Mouse (Mus musculus) CH12.LX (cell line): ENCODE data around the gene Fbxo39. TPM values are rescaled to one million over a fixed set of nuclear protein-coding genes. Genes with fewer than 3 reads are reported as not detected.

Experiments
- DNase-seq: peaks from one replicate; pipeline ENCODE4 v3.0.0-alpha.2; 2013; ENCODE audit errors: extremely low read depth
- H3K27ac ChIP-seq: 2 replicates; pipeline ENCODE4 v1.5.1; 2012; ENCODE audit warnings: low read depth, mild to moderate bottlenecking, control low read depth, moderate library complexity; ENCODE audit not compliant: insufficient read depth
- H3K27me3 ChIP-seq: replicated peaks from 2 replicates; pipeline ENCODE3; 2012; ENCODE audit warnings: inconsistent platforms
- H3K36me3 ChIP-seq, 2 experiments: replicated peaks in 1 of 2; 2 replicates each; pipeline versions ENCODE3 to v1.6.1; 2012; ENCODE audit warnings: inconsistent platforms in 1 of 2, low read length in 1 of 2, mild to moderate bottlenecking in 1 of 2, mixed read lengths in 1 of 2, moderate library complexity in 1 of 2; ENCODE audit not compliant: control insufficient read depth in 1 of 2, insufficient read depth in 1 of 2
- H3K4me1 ChIP-seq, 2 experiments: 2 replicates each; pipeline ENCODE4 v1.6.1; 2012; ENCODE audit warnings: inconsistent platforms in 1 of 2, moderate library complexity in 1 of 2; ENCODE audit not compliant: insufficient read depth in 2 of 2, control insufficient read depth in 1 of 2
- H3K4me2 ChIP-seq: 2 replicates; pipeline ENCODE4 v1.6.1; 2012; ENCODE audit warnings: low read depth, mild to moderate bottlenecking, control low read depth; ENCODE audit not compliant: poor library complexity, insufficient read depth, severe bottlenecking
- H3K4me3 ChIP-seq, 3 experiments: fragments of 150-350 bp in 1 of 3; sonication (generic) in 1 of 3; replicated peaks in 1 of 3; 2 replicates each; pipeline versions ENCODE3 to v1.5.1; 2011 to 2012; ENCODE audit warnings: low read depth in 2 of 3, low read length in 2 of 3, mild to moderate bottlenecking in 2 of 3, moderate library complexity in 2 of 3, control low read depth in 1 of 3, improper control_type of control experiment in 1 of 3, inconsistent platforms in 1 of 3, mixed read lengths in 1 of 3; ENCODE audit not compliant: poor library complexity in 1 of 3
- H3K79me2 ChIP-seq: replicated peaks from 2 replicates; pipeline ENCODE4 v1.6.1; 2012; ENCODE audit warnings: mild to moderate bottlenecking, moderate library complexity; ENCODE audit not compliant: control insufficient read depth, poor library complexity, insufficient read depth, severe bottlenecking; ENCODE audit errors: extremely low read depth
- H3K9ac ChIP-seq: 2 replicates; pipeline ENCODE4 v1.6.1; 2012; ENCODE audit warnings: low read depth, mild to moderate bottlenecking, control low read depth, moderate library complexity; ENCODE audit not compliant: insufficient read depth
- H3K9me3 ChIP-seq: replicated peaks from 2 replicates; pipeline ENCODE3; 2012; ENCODE audit warnings: low read length, inconsistent platforms, mixed read lengths
- BHLHE40 ChIP-seq: IDR thresholded peaks from 2 replicates; pipeline ENCODE4 v1.6.1; 2011; ENCODE audit warnings: mild to moderate bottlenecking, low read depth, low read length, improper control_type of control experiment
- CHD1 ChIP-seq: IDR thresholded peaks from 2 replicates; pipeline ENCODE4 v1.6.1; 2012; ENCODE audit warnings: low read depth, low read length, improper control_type of control experiment, inconsistent platforms
- CHD2 ChIP-seq: IDR thresholded peaks from 2 replicates; pipeline ENCODE4 v1.6.1; 2011; ENCODE audit warnings: low read length, improper control_type of control experiment
- ELF1 ChIP-seq: IDR thresholded peaks from 2 replicates; pipeline ENCODE4 v1.6.1; 2014; ENCODE audit warnings: low read depth, mild to moderate bottlenecking, inconsistent platforms, low read length, improper control_type of control experiment
- ETS1 ChIP-seq: conservative IDR thresholded peaks from 2 replicates; pipeline ENCODE4 v1.6.1; 2012; ENCODE audit warnings: low read depth, mild to moderate bottlenecking, inconsistent platforms, low read length, improper control_type of control experiment, moderate library complexity
- HCFC1 ChIP-seq: IDR thresholded peaks from 2 replicates; pipeline ENCODE4 v1.6.1; 2012; ENCODE audit warnings: low read depth, mild to moderate bottlenecking, inconsistent platforms, low read length, improper control_type of control experiment
- JUND ChIP-seq: conservative IDR thresholded peaks from 2 replicates; pipeline ENCODE4 v1.6.1; 2011; ENCODE audit warnings: low read depth, low read length, improper control_type of control experiment
- MAFK ChIP-seq: IDR thresholded peaks from 2 replicates; pipeline ENCODE4 v1.6.1; 2011; ENCODE audit warnings: low read length, improper control_type of control experiment; ENCODE audit not compliant: insufficient replicate concordance
- MXI1 ChIP-seq: IDR thresholded peaks from 2 replicates; pipeline ENCODE4 v1.6.1; 2011; ENCODE audit warnings: mild to moderate bottlenecking, low read depth, low read length, improper control_type of control experiment
- MYC ChIP-seq: IDR thresholded peaks from 2 replicates; pipeline ENCODE4 v1.6.1; 2011; ENCODE audit warnings: low read depth, mild to moderate bottlenecking, improper control_type of control experiment, low read length
- NRF1 ChIP-seq: IDR thresholded peaks from 2 replicates; pipeline ENCODE4 v1.6.1; 2014; ENCODE audit warnings: low read depth, mild to moderate bottlenecking, inconsistent platforms, low read length, improper control_type of control experiment, moderate library complexity
- POLR2A ChIP-seq: IDR thresholded peaks from 2 replicates; pipeline ENCODE4 v1.6.1; 2011; ENCODE audit warnings: low read depth, mild to moderate bottlenecking, improper control_type of control experiment, low read length
- USF1 ChIP-seq: IDR thresholded peaks from 2 replicates; pipeline ENCODE4 v1.6.1; 2014; ENCODE audit warnings: low read depth, mild to moderate bottlenecking, inconsistent platforms, low read length, improper control_type of control experiment
- ZKSCAN1 ChIP-seq: IDR thresholded peaks from 2 replicates; pipeline ENCODE4 v1.6.1; 2012; ENCODE audit warnings: low read depth, inconsistent platforms, low read length, improper control_type of control experiment, borderline replicate concordance
- ZMIZ1 ChIP-seq: IDR thresholded peaks from 2 replicates; pipeline ENCODE4 v1.6.1; 2012; ENCODE audit warnings: low read depth, mild to moderate bottlenecking, inconsistent platforms, low read length, improper control_type of control experiment
- dilution Hi-C: fragments of 300-500 bp; cut with MboI; formaldehyde crosslinking; loops from 2 replicates; pipeline ENCODE4 v1.14.3; 2020; ENCODE audit warnings: low sequenced_read_pairs; ENCODE audit not compliant: extremely low pct_unique_long_range_greater_than_20kb, extremely low pct_ligation_motif_present
- in situ Hi-C: fragments of 300-500 bp; cut with MboI; formaldehyde crosslinking; loops from 3 replicates; pipeline ENCODE4 v1.14.3; 2019; ENCODE audit warnings: low sequenced_read_pairs, low pct_ligation_motif_present, low pct_unique_long_range_greater_than_20kb, mixed read lengths
- polyA plus RNA-seq: library from polyadenylated mRNA; unstranded; fragments of >175 nt; gene quantifications from 2 replicates; pipeline ENCODE4 v1.2.1, GENCODE M21; 2012; ENCODE audit warnings: low read depth; ENCODE audit not compliant: insufficient read length
- total RNA-seq, 2 experiments: library from RNA; depleted of rRNA; stranded (reverse); fragments of 300-350 nt in 1 of 2; fragments of >200 nt in 1 of 2; gene quantifications; 2 replicates each; pipeline ENCODE4 v1.2.3; 2012 to 2014

The Fbxo39 gene
- total and polyA plus RNA-seq, 3 experiments = 0.13 TPM; not detected in 2

DNA sequence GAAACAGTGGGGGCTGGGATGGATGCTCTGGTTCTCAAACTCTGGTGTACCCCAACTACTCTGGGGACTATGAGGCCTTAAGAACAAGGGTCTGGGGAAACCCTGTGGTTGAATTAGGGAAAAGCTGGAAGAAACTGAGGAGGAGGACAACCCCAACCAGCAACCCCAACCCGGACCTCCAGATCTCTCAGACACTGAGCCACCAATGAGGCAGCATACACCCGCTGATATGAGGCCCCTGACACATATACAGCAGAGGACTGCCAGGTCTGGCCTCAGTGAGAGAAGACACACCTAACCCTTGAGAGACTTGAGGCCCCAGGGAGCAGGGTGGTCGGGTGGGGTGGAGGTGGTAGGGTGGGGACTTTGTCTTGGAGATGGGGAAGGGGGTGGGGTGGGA, 27.6 kb upstream of the Fbxo39 start:
- DNase-seq = no peak
- no peaks in the 10 kb centered on the region for H3K4me1 ChIP-seq
- in situ Hi-C loops = no loop called here
- no peak for TF ChIP-seq MXI1
- no peak for TF ChIP-seq POLR2A
- TF ChIP-seq ELF1 = no peak
- no peak overlapping the region for H3K4me2 ChIP-seq
- H3K9me3 ChIP-seq = no peaks in the 10 kb centered on the region
- no peaks in the 10 kb centered on the region for H3K36me3 ChIP-seq
- no peak overlapping the region for H3K4me3 ChIP-seq
- no peak overlapping the region for H3K9ac ChIP-seq
- H3K79me2 ChIP-seq = no peaks in the 10 kb centered on the region
- H3K27me3 ChIP-seq = peaks cover 12% of the 10 kb centered on the region
- no peak overlapping the region for H3K27ac ChIP-seq
- dilution Hi-C loops = no loop called here

DNA sequence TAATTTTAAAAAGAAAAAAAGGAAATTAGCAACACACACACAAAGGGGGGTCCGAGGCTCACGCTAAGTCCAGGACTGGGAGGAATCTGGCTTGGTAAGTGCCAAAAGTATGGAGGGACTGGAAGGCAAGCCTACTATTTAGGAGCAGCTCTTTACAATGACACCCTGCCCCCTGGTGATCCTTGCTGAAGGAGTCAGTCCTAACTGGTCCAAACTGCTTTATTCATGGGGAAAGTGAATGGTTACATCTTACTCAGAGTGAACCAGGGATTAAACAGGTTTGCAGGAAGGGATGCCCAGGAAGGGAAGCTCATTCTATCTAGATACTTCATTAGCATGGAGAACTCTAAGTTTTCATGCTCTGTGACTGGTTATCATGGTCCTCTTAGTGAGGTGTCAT, 27.1 kb upstream of the Fbxo39 start:
- TF ChIP-seq NRF1 (no peak), ETS1 (no peak), MYC (no peak), JUND (no peak), MAFK (no peak), ZMIZ1 (no peak), USF1 (no peak), HCFC1 (no peak), POLR2A (no peak), ZKSCAN1 (no peak), BHLHE40 (no peak), CHD1 (no peak)
- TF ChIP-seq, all 38 proteins: peak for 0
- H3K9me3 ChIP-seq = no peaks in the 10 kb centered on the region
- no peak overlapping the region for H3K27ac ChIP-seq
- H3K79me2 ChIP-seq = no peaks in the 10 kb centered on the region
- no peaks in the 10 kb centered on the region for H3K4me1 ChIP-seq
- no peak overlapping the region for H3K9ac ChIP-seq
- dilution Hi-C loops = no loop called here
- in situ Hi-C loops = no loop called here
- no peak for DNase-seq
- H3K4me3 ChIP-seq = no peak overlapping the region
- H3K4me2 ChIP-seq = no peak overlapping the region
- H3K36me3 ChIP-seq = no peaks in the 10 kb centered on the region
- H3K27me3 ChIP-seq = peaks cover 9% of the 10 kb centered on the region

GRCm38 (mm10) chr11:72287543-72287942, 26.7 kb upstream of the Fbxo39 start:
- Histone ChIP-seq H3K4me1 (no peaks in the 10 kb centered on the region), H3K9me3 (no peaks in the 10 kb centered on the region)
- in situ Hi-C loops = no loop called here

More at GRCm38 (mm10) chr11:72287543-72287942, 26.7 kb upstream of the Fbxo39 start:
- H3K36me3 ChIP-seq = no peaks in the 10 kb centered on the region
- no peak for DNase-seq
- H3K9ac ChIP-seq = no peak overlapping the region
- H3K27me3 ChIP-seq = peaks cover 9% of the 10 kb centered on the region
- no peak overlapping the region for H3K4me2 ChIP-seq
- dilution Hi-C loops = no loop called here
- H3K79me2 ChIP-seq = no peaks in the 10 kb centered on the region
- no peak overlapping the region for H3K4me3 ChIP-seq
- no peak for TF ChIP-seq CHD2
- no peak overlapping the region for H3K27ac ChIP-seq
